Mouse (Mus musculus) skeletal muscle tissue, adult 2 months (tissue): ENCODE measurements around the gene Tcf19.

Source experiments
- DNase-seq: peaks from one replicate; pipeline ENCODE4 v3.0.0-alpha.2; 2012; ENCODE audit warnings: low read depth, low spot score

The Tcf19 gene

GRCm38 (mm10) chr17:35516652-35517500, at the start of gene Tcf19, which contains the start of gene Cchcr1:
Tcf19 (minus strand) TSS chr17:35516824.
Cchcr1 (plus strand) TSS chr17:35517100.
- DNase-seq = peak; percentile 94

- DNase-seq = no peak
Measured at GRCm38 (mm10) chr17:35558216-35558615, 41.6 kb upstream of the Tcf19 start.

- no peak for DNase-seq
Measured at GRCm38 (mm10) chr17:35557351-35557750, 40.7 kb upstream of the Tcf19 start.

GRCm38 (mm10) chr17:35556812-35557211, 40.2 kb upstream of the Tcf19 start:
- DNase-seq = no peak

- no peak for DNase-seq
Measured at GRCm38 (mm10) chr17:35556186-35556765, 39.7 kb upstream of the Tcf19 start.

GRCm38 (mm10) chr17:35554761-35555397, 38.3 kb upstream of the Tcf19 start:
- no peak for DNase-seq

- DNase-seq = no peak
Measured at GRCm38 (mm10) chr17:35554321-35554720, 37.7 kb upstream of the Tcf19 start.

- no peak for DNase-seq
Measured at GRCm38 (mm10) chr17:35551881-35552414, 35.3 kb upstream of the Tcf19 start, which contains the start of gene Cdsn. Cdsn (plus strand) TSS chr17:35552128.

GRCm38 (mm10) chr17:35550871-35551270, 34.2 kb upstream of the Tcf19 start:
- DNase-seq = no peak

GRCm38 (mm10) chr17:35550143-35550494, 33.5 kb upstream of the Tcf19 start:
- no peak for DNase-seq

GRCm38 (mm10) chr17:35549437-35550142, 33.0 kb upstream of the Tcf19 start:
- DNase-seq = peak; percentile 64

- no peak for DNase-seq
Measured at GRCm38 (mm10) chr17:35548636-35549035, 32.0 kb upstream of the Tcf19 start.

- no peak for DNase-seq
Measured at GRCm38 (mm10) chr17:35547465-35547864, 30.8 kb upstream of the Tcf19 start.

GRCm38 (mm10) chr17:35544680-35545079, 28.1 kb upstream of the Tcf19 start:
- no peak for DNase-seq

GRCm38 (mm10) chr17:35544001-35544400, 27.4 kb upstream of the Tcf19 start:
- no peak for DNase-seq

- no peak for DNase-seq
Measured at GRCm38 (mm10) chr17:35543412-35543861, 26.8 kb upstream of the Tcf19 start.

- no peak for DNase-seq
Measured at GRCm38 (mm10) chr17:35542761-35543411, 26.3 kb upstream of the Tcf19 start.

- no peak for DNase-seq
Measured at GRCm38 (mm10) chr17:35539540-35539939, 22.9 kb upstream of the Tcf19 start.

GRCm38 (mm10) chr17:35538476-35538875, 21.9 kb upstream of the Tcf19 start:
- no peak for DNase-seq

- DNase-seq = no peak
Measured at GRCm38 (mm10) chr17:35537421-35537820, 20.8 kb upstream of the Tcf19 start.

- no peak for DNase-seq
Measured at GRCm38 (mm10) chr17:35534343-35534742, 17.7 kb upstream of the Tcf19 start.
